Mouse (Mus musculus) testis, adult 2 months (tissue): Measurements from ENCODE around the gene Palm2. TPM values are rescaled to one million over a fixed set of nuclear protein-coding genes. Genes with fewer than 3 reads are reported as not detected.

Experiments used
- H3K27ac ChIP-seq: fragments of 200-500 bp; 2 replicates; pipeline ENCODE4 v1.5.1; 2012; ENCODE audit warnings: low read depth, low read length; ENCODE audit not compliant: control insufficient read depth, insufficient read depth
- H3K27me3 ChIP-seq: fragments of 200-500 bp; 2 replicates; pipeline ENCODE4 v1.6.1; 2012; ENCODE audit warnings: mild to moderate bottlenecking, low read length, moderate library complexity; ENCODE audit not compliant: control insufficient read depth, insufficient read depth
- H3K36me3 ChIP-seq: fragments of 200-500 bp; 2 replicates; pipeline ENCODE4 v1.6.1; 2012; ENCODE audit warnings: mild to moderate bottlenecking, low read length; ENCODE audit not compliant: control insufficient read depth, insufficient read depth
- H3K4me1 ChIP-seq: fragments of 200-500 bp; 2 replicates; pipeline ENCODE4 v1.6.1; 2012; ENCODE audit warnings: low read length; ENCODE audit not compliant: control insufficient read depth, insufficient read depth
- H3K4me3 ChIP-seq: fragments of 200-500 bp; 2 replicates; pipeline ENCODE4 v1.5.1; 2012; ENCODE audit warnings: low read depth, mild to moderate bottlenecking, low read length, moderate library complexity, mixed read lengths; ENCODE audit not compliant: control insufficient read depth
- CTCF ChIP-seq: fragments of 200-500 bp; IDR thresholded peaks from 2 replicates; pipeline ENCODE4 v1.5.1; 2012; ENCODE audit warnings: low read depth, mild to moderate bottlenecking, inconsistent platforms, low read length, moderate library complexity; ENCODE audit not compliant: control insufficient read depth, insufficient read depth, insufficient replicate concordance
- POLR2A ChIP-seq: fragments of 200-500 bp; IDR thresholded peaks from 2 replicates; pipeline ENCODE4 v1.6.1; 2012; ENCODE audit warnings: low read depth, mild to moderate bottlenecking, inconsistent platforms, low read length, moderate library complexity; ENCODE audit not compliant: control insufficient read depth
- polyA plus RNA-seq: library from polyadenylated mRNA; depleted of rRNA; stranded (reverse); fragments of >200 nt; gene quantifications from 2 replicates; pipeline ENCODE4 v1.2.3, GENCODE M21; 2012

Gene Palm2
- polyA plus RNA-seq, 1 experiment = 0.63 TPM

DNA sequence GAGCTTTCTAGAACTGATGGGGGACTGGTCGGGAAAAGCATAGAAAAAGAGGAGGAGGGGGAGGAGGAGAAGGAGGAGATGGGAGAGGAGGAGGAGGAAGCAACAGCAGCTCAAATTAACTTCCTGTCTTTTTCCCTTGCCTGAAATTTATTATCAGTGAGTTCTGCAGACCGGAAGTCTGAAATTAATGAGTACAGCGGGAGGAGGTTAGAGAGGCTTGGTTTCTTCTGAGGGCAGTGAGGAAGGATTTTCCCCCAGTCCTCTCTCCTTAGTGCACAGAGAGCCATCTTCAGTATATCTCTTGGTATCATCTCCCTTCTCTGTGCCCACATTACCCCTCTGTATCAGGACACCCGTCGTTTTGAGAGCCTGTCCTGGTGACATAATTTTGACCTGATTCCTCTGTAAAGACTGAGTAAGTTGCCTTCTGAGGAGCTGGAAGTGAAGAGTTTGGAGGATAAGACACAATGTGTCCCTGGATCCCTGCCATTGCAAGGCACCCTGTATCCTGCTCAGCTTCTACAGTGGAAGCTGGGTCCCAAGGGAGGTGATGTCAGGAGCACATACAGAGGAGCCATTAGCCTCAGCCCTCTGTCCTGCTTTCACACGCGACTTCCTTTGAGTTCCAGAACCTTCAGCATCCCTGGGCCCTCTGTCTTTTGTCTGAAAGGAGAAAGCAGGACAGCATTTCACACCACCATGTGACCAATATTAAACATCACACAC, 153.0 kb downstream of the Palm2 start:
- H3K27me3 ChIP-seq = no peaks in the 10 kb centered on the region
- H3K27ac ChIP-seq = no peak overlapping the region
- no peaks in the 10 kb centered on the region for H3K36me3 ChIP-seq
- no peak for TF ChIP-seq POLR2A
- TF ChIP-seq CTCF = no peak
- no peak overlapping the region for H3K4me3 ChIP-seq
- no peaks in the 10 kb centered on the region for H3K4me1 ChIP-seq

DNA sequence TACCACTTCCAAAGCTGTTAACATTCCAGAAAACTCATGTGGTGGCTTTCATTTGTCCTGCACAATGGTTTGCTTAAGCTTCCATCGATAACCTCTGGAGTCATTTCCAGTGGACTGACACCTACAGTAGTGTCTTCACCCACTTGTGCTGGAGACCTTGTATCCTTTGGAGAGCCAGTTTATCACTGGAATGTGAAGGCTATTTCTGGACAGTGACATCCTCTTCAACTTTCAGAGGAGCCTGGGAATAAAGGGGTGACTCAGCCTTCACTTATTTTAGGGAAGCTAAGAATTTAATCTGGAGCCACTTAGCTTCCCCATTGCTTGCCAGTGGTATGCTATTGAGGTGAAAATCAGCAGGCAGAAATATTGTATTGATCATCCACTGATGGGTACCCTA, 154.3 kb downstream of the Palm2 start:
- no peak overlapping the region for H3K27ac ChIP-seq
- H3K36me3 ChIP-seq = no peaks in the 10 kb centered on the region
- H3K27me3 ChIP-seq = no peaks in the 10 kb centered on the region
- H3K4me3 ChIP-seq = no peak overlapping the region
- H3K4me1 ChIP-seq = no peaks in the 10 kb centered on the region
- no peak for TF ChIP-seq CTCF
- no peak for TF ChIP-seq POLR2A

DNA sequence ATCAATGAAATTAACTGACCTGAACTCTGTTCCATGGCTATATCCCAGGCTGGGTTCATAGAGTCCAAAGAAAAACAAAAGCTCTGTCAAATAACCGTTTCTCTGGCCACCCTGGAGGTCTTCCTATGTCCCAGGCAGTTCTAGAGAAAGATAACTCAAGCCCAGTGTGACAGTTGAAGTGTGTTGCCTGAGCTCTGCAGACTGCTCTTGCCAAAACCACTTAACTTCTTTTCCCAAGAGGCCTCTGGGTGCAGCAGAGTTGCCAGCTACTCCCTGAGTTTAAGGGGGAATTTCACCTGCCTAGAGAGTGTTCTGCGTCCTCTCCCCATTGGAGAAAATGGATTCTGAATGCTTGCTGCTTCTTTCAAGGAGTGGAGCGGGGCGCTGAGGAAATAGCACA, 158.7 kb downstream of the Palm2 start:
- H3K4me3 ChIP-seq = no peak overlapping the region
- TF ChIP-seq CTCF (no peak), POLR2A (no peak)
- H3K36me3 ChIP-seq = no peaks in the 10 kb centered on the region
- H3K27me3 ChIP-seq = no peaks in the 10 kb centered on the region
- no peak overlapping the region for H3K27ac ChIP-seq
- H3K4me1 ChIP-seq = no peaks in the 10 kb centered on the region

DNA sequence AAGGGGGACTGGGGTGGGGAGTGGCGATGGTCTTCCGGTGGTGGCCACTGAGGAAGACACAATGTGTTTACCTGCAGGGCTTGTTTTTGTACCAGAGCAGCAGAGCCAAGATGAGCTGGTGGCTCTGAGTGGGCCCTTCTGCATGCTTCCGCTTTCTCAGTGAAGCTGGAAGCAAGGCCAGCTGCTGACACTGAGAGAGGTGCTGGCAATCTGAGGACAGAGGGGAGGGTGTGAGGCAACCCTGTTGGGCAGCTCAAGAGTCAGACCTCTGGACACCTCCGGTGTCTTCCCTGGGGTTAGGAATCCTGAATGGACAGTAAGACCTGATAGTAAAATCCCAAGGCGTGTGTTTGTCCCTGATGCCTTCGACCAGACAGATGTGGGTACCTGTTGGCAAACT, 165.9 kb downstream of the Palm2 start:
- Histone ChIP-seq H3K4me3 (no peak overlapping the region), H3K27me3 (no peaks in the 10 kb centered on the region), H3K36me3 (no peaks in the 10 kb centered on the region), H3K4me1 (no peaks in the 10 kb centered on the region), H3K27ac (no peak overlapping the region)
- TF ChIP-seq POLR2A = no peak
- no peak for TF ChIP-seq CTCF

DNA sequence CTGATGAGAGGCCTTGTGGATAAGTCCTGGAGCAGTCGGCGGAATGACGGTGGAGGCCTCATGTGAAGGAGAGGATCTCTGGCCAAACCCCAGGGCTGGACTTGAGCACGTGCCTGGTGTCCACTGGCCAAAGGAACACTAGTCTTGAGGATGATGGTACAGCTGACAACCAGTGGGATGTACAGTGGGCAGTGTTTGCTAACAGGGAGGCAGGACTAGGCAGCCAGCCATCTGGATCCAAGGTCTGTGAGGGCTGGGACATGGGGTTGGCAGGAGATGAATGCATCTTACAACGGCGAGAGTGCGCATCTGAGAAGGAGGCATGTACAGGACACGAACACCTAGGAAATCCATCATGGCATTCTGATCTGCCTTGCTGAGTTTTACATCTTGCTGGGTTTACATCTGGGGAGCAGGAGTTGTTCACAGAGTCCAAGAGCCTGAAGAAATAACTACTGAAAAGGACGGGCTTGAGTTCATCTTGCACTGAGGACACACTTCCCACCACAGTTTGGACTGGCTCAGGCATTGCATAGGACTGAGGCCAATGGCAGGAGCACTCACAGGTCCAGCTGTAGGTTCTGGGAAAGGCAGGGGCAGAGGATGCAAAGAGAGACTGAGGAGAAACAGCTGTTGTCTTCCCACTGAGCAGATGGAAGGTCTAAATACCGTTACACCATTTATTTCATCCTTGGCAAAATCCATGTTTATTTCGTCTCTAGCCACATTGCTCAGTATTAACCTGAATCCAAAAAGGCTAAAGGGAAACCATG, 166.8 kb downstream of the Palm2 start:
- Histone ChIP-seq H3K36me3 (no peaks in the 10 kb centered on the region), H3K4me3 (no peak overlapping the region), H3K27ac (no peak overlapping the region), H3K27me3 (no peaks in the 10 kb centered on the region), H3K4me1 (no peaks in the 10 kb centered on the region)
- TF ChIP-seq CTCF (no peak), POLR2A (no peak)

DNA sequence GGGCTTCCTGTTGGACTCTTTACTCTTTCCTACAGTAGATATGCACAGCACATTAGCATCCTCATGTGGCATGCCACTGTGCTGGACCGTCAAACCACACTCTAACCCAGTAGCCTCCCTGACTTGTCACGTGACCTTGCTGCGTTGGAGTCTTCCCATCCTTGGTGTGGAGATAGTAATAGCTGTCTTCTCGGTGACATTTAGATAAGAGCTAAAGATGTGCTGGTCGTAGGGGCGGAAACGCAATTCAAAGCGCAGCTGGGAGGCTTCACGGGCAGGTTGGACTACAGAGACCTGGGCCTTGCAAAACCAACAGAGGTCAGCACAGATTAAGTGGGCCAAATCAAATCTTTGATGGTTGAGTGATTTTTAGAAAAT, 167.4 kb downstream of the Palm2 start:
- TF ChIP-seq CTCF = no peak
- no peak for TF ChIP-seq POLR2A
- H3K27ac ChIP-seq = no peak overlapping the region

DNA sequence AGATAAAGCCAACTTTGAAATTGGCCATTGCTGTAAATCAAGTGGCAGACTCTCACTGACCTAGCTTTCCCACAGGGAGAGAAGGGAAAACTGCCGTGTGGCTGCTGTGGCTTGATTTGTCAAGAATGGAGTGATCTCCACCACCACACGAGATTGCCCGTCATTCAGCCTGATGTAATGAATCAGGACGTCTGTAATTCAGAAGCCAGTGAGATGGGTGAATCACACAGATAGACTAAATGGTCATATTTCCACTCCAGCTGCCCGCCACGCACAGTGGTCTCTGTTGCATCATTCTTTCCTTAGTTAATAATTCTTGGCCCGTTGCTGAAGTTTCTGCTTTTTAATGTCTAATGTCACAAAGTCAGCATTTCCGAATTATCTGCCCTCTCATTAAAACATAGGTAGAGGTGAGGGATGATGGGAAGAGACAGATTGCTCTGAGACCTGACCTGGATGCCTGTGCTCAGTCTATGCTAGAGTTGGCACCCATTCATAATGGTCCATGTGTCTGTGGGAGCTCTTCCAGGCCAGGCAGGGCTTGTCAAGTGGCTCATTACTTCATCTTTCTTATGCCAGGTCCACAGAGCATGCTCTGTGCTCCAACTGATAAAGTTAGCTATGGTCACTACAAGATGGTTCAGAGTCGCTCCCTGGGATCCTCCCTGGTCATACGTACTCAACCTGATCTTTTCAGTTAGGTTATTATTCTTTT, 168.0 kb downstream of the Palm2 start:
- Histone ChIP-seq H3K27me3 (no peaks in the 10 kb centered on the region), H3K36me3 (no peaks in the 10 kb centered on the region), H3K4me3 (no peak overlapping the region), H3K4me1 (peaks cover 2% of the 10 kb centered on the region; the same call in 1 of the 2 replicates), H3K27ac (no peak overlapping the region)
- TF ChIP-seq POLR2A (no peak), CTCF (no peak)

More for the DNA sequence above, 167.4 kb downstream of the Palm2 start:
- H3K4me3 ChIP-seq = no peak overlapping the region
- no peaks in the 10 kb centered on the region for H3K27me3 ChIP-seq
- H3K4me1 ChIP-seq = peaks cover 2% of the 10 kb centered on the region; the same call in 1 of the 2 replicates
- H3K36me3 ChIP-seq = no peaks in the 10 kb centered on the region
